Mouse (Mus musculus): ENCODE measurements around the gene Vps16.

The Vps16 gene

DNA sequence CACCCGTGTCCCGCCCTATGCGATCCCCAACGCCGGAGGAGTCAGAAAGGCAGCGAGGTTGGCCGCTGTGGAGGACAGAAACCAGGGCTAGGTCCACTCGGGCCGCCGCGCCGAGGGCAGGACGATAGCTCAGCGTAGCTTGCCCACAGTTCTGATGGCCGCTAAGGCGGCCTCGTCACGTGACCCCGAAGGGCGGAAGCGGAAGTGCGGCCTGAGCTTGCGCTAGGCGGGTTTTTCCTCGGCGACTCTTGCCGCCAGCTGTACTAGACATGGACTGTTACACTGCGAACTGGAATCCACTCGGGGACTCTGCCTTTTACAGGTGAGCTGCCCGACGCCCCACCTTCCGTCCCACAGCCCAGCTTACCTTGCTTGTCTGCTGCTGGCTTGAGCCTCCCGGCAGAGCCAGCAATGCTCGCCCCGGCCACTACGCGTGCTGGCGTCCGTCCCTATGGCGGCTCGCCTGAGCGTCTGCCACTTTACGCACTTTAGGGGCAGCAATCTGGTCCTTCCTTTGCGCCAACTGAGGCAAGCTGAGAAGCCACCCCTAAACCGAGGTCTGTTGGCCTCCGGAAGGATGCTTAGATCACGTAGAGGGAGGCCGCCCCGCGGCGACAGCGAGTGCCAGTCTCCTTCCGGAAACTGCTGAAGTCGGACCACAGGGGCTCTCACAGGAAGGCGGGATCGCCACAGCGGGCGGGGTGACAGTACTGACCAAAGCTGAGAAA is at the start of gene Vps16, which contains the start of gene Pced1a:
Gene Vps16, plus strand, starts transcription at position 214 of the 728 bp plus-strand sequence.
Gene Pced1a, minus strand, starts transcription at position 576 of the 728 bp plus-strand sequence.
- DNase-seq (ENCODE audit: low spot score in 2 of 2), result peak in 1 of 2 experiments; percentile 91

DNA sequence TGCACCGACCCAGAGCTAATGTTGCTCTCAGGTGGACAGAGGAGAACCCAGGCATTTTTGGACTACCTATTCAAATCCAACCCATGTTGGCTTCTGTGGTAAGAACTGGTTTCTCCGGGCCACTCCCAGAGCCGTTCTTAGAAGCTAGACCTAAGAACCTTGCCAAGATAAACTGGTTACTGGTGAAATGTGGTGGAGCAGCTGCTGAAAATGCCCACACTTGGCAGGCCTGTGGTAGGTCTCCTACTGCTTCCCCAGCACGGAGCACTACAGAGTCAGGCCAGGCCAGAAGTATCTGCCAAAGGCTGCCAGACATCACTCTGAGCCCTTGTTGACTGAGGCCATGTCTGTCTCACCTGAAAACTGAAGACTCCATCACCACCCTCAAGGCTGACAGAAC is 49.2 kb upstream of the Vps16 start:
- DNase-seq (ENCODE audit: low spot score in 2 of 2), result no peak

DNA sequence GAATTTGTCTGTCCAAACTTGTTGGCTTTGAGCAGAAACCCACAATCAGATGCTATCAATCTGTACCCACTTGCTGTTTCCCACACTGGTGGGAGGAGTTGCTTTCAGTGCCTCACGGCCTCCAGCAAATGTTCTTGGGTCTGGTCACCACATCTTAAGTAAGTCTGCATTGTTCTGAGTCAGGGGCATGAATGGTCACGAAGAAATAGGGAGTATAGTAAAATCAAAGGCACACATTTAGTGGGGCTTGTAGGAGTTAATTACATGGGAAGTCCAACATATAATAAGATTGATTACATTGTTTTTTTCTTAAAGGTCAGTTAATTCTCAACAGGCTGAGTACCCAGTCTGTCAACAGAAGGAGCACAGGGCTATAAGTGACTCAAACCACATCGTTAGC is 40.9 kb upstream of the Vps16 start:
- DNase-seq (ENCODE audit: low spot score in 2 of 2), result no peak

DNA sequence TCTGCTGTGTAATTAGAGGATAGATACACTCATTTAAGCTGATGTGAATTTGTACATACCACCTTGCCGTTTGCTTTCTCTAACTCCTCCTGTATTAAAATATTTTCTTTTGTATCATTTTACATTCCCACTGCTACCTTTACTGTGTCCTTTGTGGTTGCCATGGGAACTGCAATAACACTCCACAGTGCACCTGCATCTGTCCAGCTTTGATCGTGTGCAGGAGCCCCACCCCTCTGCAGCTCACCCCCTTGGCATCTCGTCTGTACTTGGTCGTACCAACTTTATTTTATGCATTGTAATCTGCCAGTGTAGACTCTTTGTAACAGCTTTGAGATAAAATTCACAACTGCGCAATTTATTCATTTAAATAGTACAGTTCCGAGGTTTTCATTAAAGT is 40.2 kb upstream of the Vps16 start:
- DNase-seq (ENCODE audit: low spot score in 2 of 2), result no peak

DNA sequence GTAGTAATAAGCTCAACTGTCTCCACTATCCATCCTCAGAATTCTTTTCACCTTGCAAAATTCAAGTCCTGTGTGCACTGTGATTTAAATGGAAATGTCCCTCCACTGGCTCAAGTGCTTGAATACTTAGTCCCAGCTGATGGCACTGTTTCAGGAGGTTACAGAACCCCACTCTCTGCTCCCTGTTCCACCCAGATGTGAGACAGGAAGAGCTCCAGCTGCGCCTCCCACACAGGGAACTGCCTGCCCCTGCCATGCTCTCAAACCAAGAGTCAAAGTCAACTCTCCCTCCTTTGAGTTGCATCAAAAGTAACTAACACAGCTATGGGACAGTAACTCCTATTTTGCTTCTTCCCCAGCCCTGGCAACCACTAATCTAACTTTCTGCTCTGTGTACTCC is 37.9 kb upstream of the Vps16 start:
- no peak for DNase-seq (ENCODE audit: low spot score in 2 of 2)

DNA sequence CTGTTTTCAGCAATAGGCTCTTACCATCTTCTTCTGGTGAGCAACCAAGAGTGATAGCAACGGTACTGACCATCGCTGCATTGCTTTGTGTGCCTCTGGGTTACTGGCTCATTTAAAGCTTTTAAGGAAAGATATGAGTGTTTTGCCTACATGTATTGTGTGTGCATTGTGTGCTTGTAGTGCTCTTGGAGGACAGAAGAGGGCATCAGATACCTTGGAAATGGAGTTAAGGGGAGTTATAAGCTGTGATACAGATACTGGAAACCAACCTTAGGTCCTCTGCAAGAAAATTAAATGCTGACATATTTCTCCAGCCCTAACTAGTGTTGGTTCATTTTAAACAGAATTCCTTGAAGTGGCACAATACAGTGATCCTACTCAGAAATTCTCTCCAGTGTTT is 35.3 kb upstream of the Vps16 start:
- DNase-seq (ENCODE audit: low spot score in 2 of 2), result no peak

DNA sequence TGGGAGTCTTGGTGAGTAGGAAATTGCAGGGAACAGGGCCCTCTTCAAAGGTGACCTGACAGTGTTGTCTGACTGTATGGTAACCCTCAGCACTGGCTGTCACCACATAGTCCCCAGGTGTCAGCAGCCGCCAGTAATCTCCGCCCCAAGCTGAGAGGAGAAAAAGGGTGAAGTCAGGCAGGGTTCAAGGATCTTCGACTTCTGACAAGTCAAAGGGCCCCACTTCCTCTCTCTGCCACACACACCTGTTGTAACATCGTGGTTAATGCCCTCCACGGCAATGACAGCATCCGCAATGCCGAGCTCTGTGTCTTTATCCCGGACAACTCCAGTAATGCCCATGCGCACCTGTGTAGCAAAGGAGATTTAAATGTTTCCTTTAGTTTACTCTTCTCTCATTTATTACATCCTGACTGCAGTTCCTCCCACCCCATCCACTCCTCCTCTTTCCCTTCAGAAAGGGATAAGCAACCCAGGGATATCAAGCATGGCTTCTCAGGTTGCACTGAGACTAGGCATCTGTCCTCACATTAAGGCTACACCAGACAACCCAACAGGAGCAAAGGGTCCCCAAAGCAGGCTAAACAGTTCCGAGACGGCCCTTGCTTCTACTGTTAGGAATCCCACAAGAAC is 33.0 kb upstream of the Vps16 start:
- DNase-seq (ENCODE audit: low spot score in 2 of 2), result no peak

DNA sequence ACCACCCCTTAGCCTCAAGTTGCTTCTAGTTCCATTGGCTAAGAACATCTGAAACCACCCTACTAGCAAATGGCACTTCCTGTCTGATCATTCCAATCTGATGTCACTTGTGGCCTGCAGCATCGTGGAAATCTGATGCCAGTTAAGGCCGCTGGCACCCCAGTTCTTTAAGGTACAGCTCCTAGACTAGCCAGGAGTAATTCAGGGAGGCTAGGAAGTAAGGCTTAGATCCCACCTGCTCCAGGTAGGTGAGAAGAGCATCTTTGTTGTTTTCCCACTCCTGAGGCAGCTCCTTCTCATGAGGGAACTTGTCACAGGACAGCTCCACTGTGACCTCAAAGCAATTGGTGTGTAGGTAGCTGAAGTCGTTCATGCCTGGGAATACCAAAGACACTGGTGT is 31.3 kb upstream of the Vps16 start:
- DNase-seq (ENCODE audit: low spot score in 2 of 2), result no peak

DNA sequence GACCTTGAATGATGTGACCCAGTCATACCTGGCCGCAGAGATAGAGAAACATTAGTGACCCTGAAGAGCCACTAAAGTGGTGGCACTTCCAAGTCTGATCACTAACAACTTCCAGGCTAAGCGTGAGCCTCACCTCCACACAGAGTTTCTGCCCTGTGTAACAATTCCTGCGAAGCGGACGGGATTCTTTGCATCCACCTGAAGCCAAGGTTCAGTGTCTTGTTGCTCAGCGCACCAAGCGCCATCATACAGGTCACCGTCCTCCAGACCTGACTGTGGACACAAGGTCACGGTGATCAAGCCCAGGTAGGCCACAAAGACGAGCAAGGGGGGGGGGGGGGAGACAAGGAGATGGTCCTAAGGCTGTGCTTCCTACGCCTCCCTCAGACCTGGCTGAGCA is 28.4 kb upstream of the Vps16 start:
- no peak for DNase-seq (ENCODE audit: low spot score in 2 of 2)

DNA sequence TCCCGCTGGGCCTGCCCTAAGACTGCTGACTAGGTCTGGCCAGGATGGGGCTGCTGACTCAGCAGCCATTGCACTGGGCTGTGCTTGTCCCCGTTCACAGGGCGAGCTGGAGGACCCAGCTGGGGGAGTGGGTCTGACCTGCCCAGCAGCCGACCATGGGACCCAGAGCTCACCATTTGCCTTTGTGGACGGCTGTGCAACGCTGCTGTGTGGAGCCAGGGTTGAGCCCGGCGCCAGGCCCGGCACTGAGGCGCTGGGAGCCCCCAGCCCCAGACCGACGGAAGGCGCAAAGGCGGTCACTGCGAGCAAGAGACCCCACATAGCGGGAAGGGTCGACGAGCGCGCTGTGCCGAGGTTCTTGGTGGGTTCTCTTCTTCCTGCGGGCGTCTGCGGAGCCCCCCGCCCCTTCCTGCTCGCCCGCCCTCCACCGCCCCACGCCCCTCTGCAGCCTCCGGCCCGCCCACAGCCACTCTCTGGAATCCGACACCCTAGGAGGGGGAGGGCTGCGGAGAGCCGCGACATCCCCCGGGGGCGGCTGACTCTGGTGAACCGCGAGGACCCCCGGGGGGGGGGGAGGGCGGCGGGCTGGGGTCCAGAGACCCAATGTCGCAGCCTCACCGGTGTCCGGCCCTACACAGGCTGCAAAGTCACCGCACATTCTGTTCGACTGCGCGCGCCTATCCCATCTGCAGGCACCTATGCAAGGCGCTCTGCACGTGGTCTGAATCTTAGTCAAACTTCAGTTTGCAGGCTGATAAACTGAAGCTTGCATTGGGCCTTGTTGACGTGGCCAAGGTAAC is 26.8 kb upstream of the Vps16 start, which contains the start of gene Cpxm1:
Gene Cpxm1, minus strand, starts transcription at position 389 of the 800 bp plus-strand sequence.
- no peak for DNase-seq (ENCODE audit: low spot score in 2 of 2)

DNA sequence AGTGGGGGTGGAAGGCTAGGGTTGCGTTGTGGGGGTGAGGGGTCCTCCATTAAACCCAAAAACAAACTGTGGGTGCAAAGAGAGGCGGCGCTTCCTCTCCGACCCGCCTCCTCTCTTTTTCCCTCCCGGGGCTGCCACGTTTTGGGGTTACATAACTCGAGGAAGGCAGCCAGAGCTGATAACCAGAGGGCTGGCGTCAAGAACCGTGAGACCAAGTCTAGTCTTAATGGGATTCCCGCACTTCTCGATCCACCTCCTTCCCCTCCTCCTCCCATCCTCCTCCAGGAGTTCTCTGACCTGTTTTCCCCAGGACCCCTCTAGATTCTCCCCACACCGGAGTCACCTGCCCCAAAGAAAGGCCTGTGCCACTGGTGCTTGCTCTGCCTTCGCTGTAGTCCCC is 26.0 kb upstream of the Vps16 start:
- DNase-seq (ENCODE audit: low spot score in 2 of 2), result peak in 1 of 2 experiments; percentile 47

DNA sequence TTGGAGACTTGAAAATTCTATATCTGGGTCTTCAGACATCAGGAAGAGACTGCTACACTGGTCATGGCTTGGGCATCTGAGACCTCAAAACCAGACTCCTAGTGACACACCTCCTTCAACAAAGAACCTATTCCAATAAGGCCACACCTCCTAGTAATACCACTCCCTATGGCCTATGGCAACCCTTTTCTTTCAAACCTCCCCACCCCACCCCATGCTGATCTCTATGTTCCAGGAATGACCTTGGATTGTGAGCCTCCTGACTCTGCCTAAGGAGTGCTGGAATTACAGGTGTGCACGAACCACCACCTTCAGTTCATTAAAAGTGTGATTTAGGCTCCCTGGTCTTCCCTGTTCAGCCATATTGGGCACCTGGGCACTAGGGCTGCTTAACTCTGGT is 24.1 kb upstream of the Vps16 start:
- DNase-seq (ENCODE audit: low spot score in 2 of 2), result no peak

DNA sequence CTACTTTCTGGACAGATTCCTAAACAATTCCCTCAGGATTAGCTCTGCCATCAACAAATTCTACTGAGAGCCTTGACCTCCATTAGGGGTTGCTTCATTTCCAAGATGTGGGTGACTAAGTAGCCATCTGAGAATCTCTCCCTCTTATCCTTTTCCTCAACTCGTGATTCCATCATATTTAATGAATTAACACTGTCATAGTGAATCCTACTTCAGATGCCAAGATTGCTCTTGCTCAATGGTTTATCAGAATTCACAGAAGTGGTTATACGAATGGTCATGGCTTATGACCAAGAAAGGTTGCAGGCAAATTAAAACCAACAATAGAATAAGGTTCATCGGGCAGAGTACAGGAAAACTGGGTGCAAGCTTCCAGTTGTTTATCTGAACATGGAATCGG is 22.2 kb upstream of the Vps16 start:
- DNase-seq (ENCODE audit: low spot score in 2 of 2), result no peak

DNA sequence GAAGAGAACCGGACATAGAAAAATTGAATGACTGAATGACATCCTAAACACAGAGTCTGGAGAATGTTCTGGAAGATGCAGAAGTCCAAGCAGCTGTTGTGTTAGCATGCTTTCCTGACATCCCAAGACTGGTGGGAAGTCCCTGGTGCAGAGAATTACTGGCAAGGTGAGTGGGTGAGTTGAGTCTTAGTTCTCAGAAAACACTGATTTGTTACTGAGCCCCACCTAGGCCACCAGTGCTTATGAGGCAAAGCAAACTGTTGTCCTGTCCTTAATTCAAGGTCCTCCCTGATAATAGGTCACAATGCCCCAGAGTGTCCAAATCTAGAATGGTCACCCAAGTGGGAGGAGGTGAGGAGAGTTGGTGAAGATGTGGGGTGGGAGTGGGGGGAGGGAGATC is 19.2 kb upstream of the Vps16 start, which contains the start of the genes Gm28372 and 1700020A23Rik:
Gene Gm28372, plus strand, starts transcription at position 301 of the 400 bp plus-strand sequence.
Gene 1700020A23Rik, plus strand, starts transcription at position 321 of the 400 bp plus-strand sequence.
- DNase-seq (ENCODE audit: low spot score in 2 of 2), result no peak

DNA sequence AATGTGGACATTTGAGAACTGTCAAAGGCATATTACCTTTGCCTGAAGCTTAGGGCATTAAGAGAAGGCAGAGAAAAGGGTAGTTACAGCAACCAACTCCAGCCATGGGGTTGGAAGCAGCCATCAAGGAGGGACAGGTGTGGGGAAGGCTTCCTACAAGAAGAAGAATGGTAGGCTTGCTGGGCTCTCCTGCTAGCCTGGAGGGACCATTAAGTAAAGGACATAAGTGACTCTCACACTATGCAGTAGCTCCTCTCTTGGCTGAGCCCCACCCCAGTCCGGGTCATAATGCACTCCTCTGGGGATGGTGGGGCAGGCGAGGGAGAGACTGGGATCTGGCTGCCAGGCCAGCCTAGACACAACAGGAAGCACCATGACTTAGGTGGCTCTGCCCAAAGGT is 18.0 kb upstream of the Vps16 start, which contains the start of gene Tmem239:
Gene Tmem239, plus strand, starts transcription at position 301 of the 400 bp plus-strand sequence.
- DNase-seq (ENCODE audit: low spot score in 2 of 2), result no peak

DNA sequence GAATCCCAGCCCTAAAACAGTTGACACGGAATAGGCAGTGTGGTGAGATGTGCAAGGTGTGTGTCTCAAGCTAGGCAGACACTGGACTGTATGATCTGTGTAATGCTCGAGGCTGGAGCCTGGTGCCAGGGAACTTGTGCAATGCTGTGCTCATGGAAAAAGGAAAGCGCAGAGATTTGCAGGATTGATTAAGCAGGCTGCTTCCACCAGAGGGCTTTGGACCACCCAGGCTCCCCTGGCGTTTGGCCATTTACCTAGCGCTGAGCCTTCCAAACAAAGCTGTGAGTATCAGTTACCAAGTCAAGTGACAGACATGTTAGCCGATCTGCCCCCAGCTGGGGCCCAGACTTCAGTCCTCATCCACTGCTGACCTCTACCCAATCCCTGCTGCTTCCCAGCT is 15.9 kb upstream of the Vps16 start:
- DNase-seq (ENCODE audit: low spot score in 2 of 2), result no peak

DNA sequence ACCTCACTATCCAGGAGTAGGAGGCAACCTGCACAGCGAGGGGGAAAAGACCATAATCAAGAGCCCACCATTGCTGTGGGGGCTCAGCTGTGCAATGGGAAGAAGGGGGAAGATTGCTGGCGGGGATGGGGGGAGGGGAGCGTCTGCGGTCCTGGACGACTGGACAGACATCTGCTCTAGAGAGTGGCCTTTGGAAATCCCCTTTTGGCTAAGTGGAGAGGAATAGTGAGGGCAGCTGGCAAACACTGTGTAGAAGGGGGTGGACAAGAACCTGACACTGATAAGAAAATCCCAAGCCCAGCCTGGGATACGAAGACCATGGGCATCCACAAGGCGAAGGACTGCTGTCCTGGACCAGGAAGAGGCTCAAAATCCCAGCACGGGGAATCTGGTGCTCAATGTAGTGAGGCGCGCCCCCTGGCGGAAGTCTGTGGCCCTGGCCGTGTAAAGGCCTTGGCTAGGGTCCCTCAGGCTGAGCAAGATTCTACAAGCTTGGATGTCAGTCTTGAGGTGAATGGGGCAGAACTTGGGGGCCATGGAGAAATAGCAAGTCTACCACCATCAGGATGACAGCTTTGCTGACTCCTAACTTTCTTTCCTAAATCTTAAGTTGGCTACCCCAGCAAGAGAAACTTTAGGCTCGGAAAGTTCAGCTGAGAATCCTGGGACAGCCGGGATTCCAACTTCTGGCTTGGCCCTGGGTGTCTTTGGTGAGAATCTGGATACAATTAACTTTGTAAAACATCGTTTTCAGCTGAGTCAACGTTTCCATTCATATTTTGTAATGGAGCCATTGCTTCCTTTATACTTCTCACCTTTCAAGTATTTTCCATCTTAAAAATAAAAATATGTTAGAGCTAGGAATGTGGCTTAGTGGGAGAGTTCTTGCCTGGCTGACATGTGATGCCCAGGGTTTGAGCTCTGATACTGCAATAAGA is 12.3 kb upstream of the Vps16 start:
- peak; percentile 73 to 75 for DNase-seq (ENCODE audit: low spot score in 2 of 2)

DNA sequence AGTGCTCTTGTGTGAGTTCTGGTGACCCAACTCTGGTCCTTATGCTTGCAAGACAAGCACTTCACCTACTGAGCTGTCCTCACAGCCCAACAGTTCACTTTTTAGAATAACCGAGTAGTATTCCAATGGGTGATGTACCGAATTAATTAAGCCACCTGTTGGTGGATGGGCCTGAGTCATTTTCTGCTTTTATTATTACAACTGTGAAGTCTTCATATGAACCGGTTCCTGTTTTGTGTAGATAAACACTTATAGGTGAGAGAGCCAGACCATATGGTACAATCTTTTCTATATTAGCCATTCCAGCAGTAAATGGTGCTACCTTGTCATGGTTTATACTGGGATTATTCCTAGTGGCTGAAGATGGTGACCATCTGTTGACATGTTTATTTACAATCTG is 11.4 kb upstream of the Vps16 start:
- no peak for DNase-seq (ENCODE audit: low spot score in 2 of 2)

DNA sequence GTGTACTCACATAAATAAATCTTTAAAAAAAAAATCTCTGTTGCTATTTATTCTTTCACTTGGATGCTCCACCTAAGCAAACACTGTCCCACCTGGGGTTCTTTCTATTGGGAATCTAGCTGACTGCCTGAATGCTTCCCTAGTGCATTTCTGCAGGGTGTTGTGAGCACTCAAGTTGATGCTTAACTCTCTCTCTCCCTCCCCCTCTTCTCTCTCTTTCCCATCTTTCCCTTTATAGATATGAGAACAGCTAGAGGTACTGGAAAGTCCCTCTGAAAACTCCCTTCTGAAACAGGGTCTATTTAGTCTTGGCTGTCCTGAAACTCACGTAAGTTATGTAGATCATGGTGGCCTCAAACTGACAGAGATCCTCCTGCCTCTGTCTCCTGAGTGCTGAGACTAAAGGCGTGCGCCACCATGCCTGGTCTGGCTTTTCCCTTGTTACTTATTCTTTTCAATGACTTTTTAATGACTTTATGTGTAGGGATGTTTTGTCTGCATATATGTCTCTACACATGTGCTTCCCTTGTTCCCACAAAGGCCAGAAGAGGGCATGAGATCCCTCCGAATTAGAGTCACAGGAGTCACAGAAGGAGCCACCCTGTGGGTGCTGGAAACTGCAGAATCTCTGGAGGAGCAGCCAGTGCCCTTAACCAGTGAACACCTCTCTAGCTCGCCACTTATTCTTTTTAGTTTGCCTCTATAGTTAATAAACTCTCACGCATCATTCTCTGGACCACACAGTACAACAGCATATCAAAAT is 9.9 kb upstream of the Vps16 start:
- no peak for DNase-seq (ENCODE audit: low spot score in 2 of 2)

Data from urinary bladder, adult 18-20 months (tissue).